Mouse (Mus musculus): ENCODE data around the gene Stpg2. TPM values are rescaled to one million over a fixed set of nuclear protein-coding genes. Genes with fewer than 3 reads are reported as not detected.
"Not testable (repeated sequence)": the region's sequence is repeated elsewhere in the genome, so short reads cannot be mapped to it uniquely, and the experiment has no call there.

Stpg2 gene
- polyA plus RNA-seq, 1 experiment from 2014 or later = not detected

GRCm38 (mm10) chr3:139226811-139227210, 21.3 kb downstream of the Stpg2 start:
- no peaks in the 10 kb centered on the region for H3K36me3 ChIP-seq
- no peaks in the 10 kb centered on the region for H3K9me3 ChIP-seq
- ATAC-seq (ENCODE audit: insufficient read depth, low FRiP score, low read depth) = no peak
- no peak overlapping the region for H3K4me2 ChIP-seq
- WGBS = 63% methylated on average over 4 of the region's 4 CpGs
- no peak overlapping the region for H3K9ac ChIP-seq
- no peaks in the 10 kb centered on the region for H3K27me3 ChIP-seq (replicated peaks)
- no peak overlapping the region for H3K27ac ChIP-seq
- H3K4me3 ChIP-seq (replicated peaks) = no peak overlapping the region
- no peaks in the 10 kb centered on the region for H3K4me1 ChIP-seq

DNA sequence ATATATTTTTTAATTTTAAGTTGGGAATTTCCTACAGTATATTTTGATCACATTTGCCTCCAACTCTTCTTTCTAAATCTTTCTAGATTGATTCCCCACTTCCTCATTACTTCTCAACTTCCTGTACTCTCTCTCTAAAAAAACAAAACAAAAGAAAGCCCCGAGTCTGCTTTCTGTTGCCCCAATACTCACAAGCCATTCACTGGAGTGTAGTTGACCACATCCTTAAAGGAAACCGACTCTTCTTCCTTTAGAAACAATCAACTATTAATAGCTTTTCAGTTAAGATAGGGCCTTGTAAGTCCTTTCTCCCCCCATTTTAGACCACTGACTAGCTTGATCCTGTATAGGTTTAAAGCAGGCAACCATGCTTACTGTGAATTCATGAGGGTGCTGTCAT, 39.7 kb downstream of the Stpg2 start:
- 60% methylated on average over 2 of the region's 2 CpGs for WGBS

DNA sequence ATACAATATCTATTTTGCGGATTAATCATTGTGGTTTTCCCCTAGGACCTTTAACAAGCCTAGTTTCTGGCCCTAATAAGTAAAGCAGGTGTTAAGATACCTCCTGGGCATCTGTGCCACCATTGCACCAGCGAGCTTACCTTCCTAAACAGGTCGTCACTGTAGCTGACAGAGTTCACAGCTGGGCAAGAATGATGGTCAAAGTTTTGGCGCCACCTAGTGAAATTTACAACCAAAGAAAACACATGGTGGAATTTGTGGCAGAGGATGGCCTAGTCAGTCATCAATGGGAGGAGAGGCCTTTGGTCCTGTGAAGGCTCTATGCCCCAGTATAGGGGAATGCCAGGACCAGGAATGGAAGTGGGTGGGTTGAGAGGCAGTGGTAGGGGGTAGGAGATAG, 41.0 kb downstream of the Stpg2 start:
- H3K27ac ChIP-seq = no peak overlapping the region
- H3K9ac ChIP-seq = no peak overlapping the region
- no peaks in the 10 kb centered on the region for H3K9me3 ChIP-seq
- H3K36me3 ChIP-seq = no peaks in the 10 kb centered on the region
- H3K4me1 ChIP-seq = no peaks in the 10 kb centered on the region
- H3K4me2 ChIP-seq = no peak overlapping the region
- H3K4me3 ChIP-seq (replicated peaks) = no peak overlapping the region
- 52% methylated on average over 4 of the region's 4 CpGs for WGBS
- H3K27me3 ChIP-seq (replicated peaks) = no peaks in the 10 kb centered on the region
- ATAC-seq (ENCODE audit: insufficient read depth, low FRiP score, low read depth) = no peak

More for the DNA sequence above, 39.7 kb downstream of the Stpg2 start:
- Histone ChIP-seq H3K4me1 (no peaks in the 10 kb centered on the region), H3K27ac (no peak overlapping the region), H3K27me3 (replicated peaks) (no peaks in the 10 kb centered on the region), H3K9ac (no peak overlapping the region), H3K4me3 (replicated peaks) (no peak overlapping the region), H3K4me2 (no peak overlapping the region), H3K9me3 (no peaks in the 10 kb centered on the region), H3K36me3 (no peaks in the 10 kb centered on the region)
- no peak for ATAC-seq (ENCODE audit: insufficient read depth, low FRiP score, low read depth)

DNA sequence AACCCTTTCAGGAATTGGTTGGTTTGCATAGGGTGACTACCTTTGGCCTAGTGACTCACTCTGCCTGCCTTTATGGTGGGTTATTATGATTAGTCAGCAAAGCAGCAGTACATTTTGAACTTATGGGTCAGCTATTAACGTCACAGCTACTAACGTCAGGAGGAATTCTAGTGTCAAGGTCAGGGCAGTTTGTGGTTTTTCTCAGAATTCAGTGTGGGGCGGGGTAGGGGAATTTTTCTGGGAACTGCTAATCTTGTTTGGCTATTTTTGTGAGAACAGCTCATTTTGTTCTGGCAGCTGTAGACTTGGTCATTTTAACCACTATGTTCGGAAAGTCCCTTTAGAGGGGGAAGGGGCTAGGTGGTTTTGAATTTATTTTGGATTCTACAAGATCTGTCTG, 56.9 kb downstream of the Stpg2 start:
- not testable (repeated sequence) for H3K36me3 ChIP-seq; H3K4me1 ChIP-seq; H3K4me2 ChIP-seq; H3K9me3 ChIP-seq; H3K27me3 ChIP-seq (replicated peaks); H3K9ac ChIP-seq; H3K4me3 ChIP-seq (replicated peaks); ATAC-seq (ENCODE audit: insufficient read depth, low FRiP score, low read depth); H3K27ac ChIP-seq
- 60% methylated on average over 4 of the region's 4 CpGs for WGBS

DNA sequence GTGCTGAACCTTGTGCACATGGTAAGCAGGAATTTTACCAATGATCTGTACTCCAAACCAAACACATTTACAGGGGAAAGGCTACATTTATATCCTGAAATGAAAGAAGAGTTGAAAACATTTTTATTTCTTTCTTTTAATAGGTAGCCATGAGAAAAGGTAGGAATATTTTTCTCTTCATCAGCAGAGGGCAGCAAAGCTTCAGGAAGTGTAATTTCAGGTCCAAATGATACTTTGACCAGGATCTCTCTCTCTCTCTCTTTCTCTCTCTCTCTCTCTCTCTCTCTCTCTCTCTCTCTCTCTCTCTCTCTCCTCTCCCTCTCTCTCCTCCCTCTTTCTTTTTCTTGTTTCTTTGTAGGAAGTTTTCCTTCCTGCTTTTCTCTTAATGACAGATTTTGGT, 92.4 kb downstream of the Stpg2 start:
- H3K27ac ChIP-seq = no peak overlapping the region
- no peaks in the 10 kb centered on the region for H3K9me3 ChIP-seq
- H3K4me2 ChIP-seq = no peak overlapping the region
- no peak overlapping the region for H3K9ac ChIP-seq
- no peaks in the 10 kb centered on the region for H3K4me1 ChIP-seq
- no peak for ATAC-seq (ENCODE audit: insufficient read depth, low FRiP score, low read depth)
- H3K27me3 ChIP-seq (replicated peaks) = no peaks in the 10 kb centered on the region
- H3K36me3 ChIP-seq = no peaks in the 10 kb centered on the region
- H3K4me3 ChIP-seq (replicated peaks) = no peak overlapping the region

DNA sequence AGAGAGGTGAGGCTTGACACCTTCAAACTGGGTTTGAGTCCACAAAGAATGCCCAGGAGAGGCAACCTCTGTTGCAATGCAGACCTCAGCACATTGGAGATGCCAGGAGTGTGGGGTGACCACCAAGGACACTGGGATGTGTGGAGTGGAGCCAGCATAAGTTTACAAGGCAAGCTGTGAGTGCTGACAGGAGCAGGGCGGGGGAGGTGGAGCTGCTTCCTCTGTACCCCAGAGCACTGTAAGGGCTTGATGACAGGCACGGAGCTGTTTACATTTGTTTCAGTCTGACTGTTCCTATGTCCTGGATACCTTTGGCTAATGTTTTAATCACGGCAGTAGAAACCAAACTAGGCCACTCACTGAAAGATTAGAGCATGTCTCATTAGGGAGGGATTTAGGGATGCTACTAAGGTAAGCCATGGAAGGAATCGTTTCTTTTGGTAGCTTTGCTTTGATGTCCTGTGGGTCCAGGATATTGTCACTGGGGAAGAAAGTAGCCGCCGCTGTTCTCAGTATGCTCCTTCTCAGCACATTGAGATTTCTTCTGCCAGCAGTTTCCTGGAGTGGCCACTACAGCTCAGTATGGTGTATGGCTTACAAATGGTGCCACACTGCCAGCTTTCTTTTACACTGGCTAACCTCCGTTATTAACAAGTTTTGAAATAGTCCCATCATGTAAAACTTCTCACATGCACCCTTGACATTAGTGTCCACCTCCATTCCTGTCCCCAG, 102.8 kb downstream of the Stpg2 start:
- Histone ChIP-seq H3K9me3 (no peaks in the 10 kb centered on the region), H3K27ac (no peak overlapping the region), H3K36me3 (no peaks in the 10 kb centered on the region), H3K4me3 (replicated peaks) (no peak overlapping the region), H3K27me3 (replicated peaks) (no peaks in the 10 kb centered on the region), H3K4me1 (no peaks in the 10 kb centered on the region), H3K4me2 (no peak overlapping the region), H3K9ac (no peak overlapping the region)
- 44% methylated on average over 7 of the region's 7 CpGs for WGBS
- ATAC-seq (ENCODE audit: insufficient read depth, low FRiP score, low read depth) = no peak

- Histone ChIP-seq H3K9me3 (no peaks in the 10 kb centered on the region), H3K9ac (no peak overlapping the region), H3K27me3 (replicated peaks) (no peaks in the 10 kb centered on the region), H3K4me1 (no peaks in the 10 kb centered on the region), H3K4me3 (replicated peaks) (no peak overlapping the region), H3K27ac (no peak overlapping the region), H3K36me3 (no peaks in the 10 kb centered on the region), H3K4me2 (no peak overlapping the region)
- ATAC-seq (ENCODE audit: insufficient read depth, low FRiP score, low read depth) = no peak
- 84% methylated on average over 2 of the region's 2 CpGs for WGBS
Measured at GRCm38 (mm10) chr3:139311721-139312120, 106.2 kb downstream of the Stpg2 start.

- 83% methylated on average over 3 of the region's 3 CpGs for WGBS
- no peak for ATAC-seq (ENCODE audit: insufficient read depth, low FRiP score, low read depth)
Measured at GRCm38 (mm10) chr3:139380494-139380893, 175.0 kb downstream of the Stpg2 start.

GRCm38 (mm10) chr3:139397077-139397865, 191.8 kb downstream of the Stpg2 start:
- no peaks in the 10 kb centered on the region for H3K4me1 ChIP-seq
- H3K9ac ChIP-seq = no peak overlapping the region
- H3K27me3 ChIP-seq (replicated peaks) = no peaks in the 10 kb centered on the region
- H3K36me3 ChIP-seq = no peaks in the 10 kb centered on the region
- peak overlapping the region; percentile 16; the same call in 1 of the 2 replicates for H3K4me2 ChIP-seq
- H3K27ac ChIP-seq = no peak overlapping the region
- peak; percentile 79; the same call in 1 of the 2 replicates for ATAC-seq (ENCODE audit: insufficient read depth, low FRiP score, low read depth)
- H3K4me3 ChIP-seq (replicated peaks) = no peak overlapping the region
- no peaks in the 10 kb centered on the region for H3K9me3 ChIP-seq
- whole genome bisulfite sequencing = 29% methylated on average over 9 of the region's 9 CpGs

More at GRCm38 (mm10) chr3:139380494-139380893, 175.0 kb downstream of the Stpg2 start:
- H3K4me1 ChIP-seq = no peaks in the 10 kb centered on the region
- H3K9ac ChIP-seq = no peak overlapping the region
- no peaks in the 10 kb centered on the region for H3K9me3 ChIP-seq
- no peak overlapping the region for H3K27ac ChIP-seq
- H3K36me3 ChIP-seq = no peaks in the 10 kb centered on the region
- H3K4me3 ChIP-seq (replicated peaks) = no peak overlapping the region
- no peak overlapping the region for H3K4me2 ChIP-seq
- no peaks in the 10 kb centered on the region for H3K27me3 ChIP-seq (replicated peaks)

GRCm38 (mm10) chr3:139404673-139405072, 199.2 kb downstream of the Stpg2 start:
- H3K4me1 ChIP-seq = no peaks in the 10 kb centered on the region
- H3K9me3 ChIP-seq = no peaks in the 10 kb centered on the region
- no peak overlapping the region for H3K4me3 ChIP-seq (replicated peaks)
- H3K27ac ChIP-seq = no peak overlapping the region
- no peaks in the 10 kb centered on the region for H3K36me3 ChIP-seq
- no peak overlapping the region for H3K9ac ChIP-seq
- no peaks in the 10 kb centered on the region for H3K27me3 ChIP-seq (replicated peaks)
- 75% methylated on average over 3 of the region's 3 CpGs for WGBS
- H3K4me2 ChIP-seq = no peak overlapping the region
- ATAC-seq (ENCODE audit: insufficient read depth, low FRiP score, low read depth) = no peak

- Histone ChIP-seq H3K4me1 (no peaks in the 10 kb centered on the region), H3K9me3 (no peaks in the 10 kb centered on the region), H3K4me3 (replicated peaks) (no peak overlapping the region), H3K27me3 (replicated peaks) (no peaks in the 10 kb centered on the region), H3K9ac (no peak overlapping the region), H3K27ac (no peak overlapping the region), H3K36me3 (no peaks in the 10 kb centered on the region), H3K4me2 (no peak overlapping the region)
- no peak for ATAC-seq (ENCODE audit: insufficient read depth, low FRiP score, low read depth)
- WGBS = 77% methylated on average over 5 of the region's 5 CpGs
Measured at GRCm38 (mm10) chr3:139419142-139419541, 213.6 kb downstream of the Stpg2 start.

GRCm38 (mm10) chr3:139442170-139442569, 236.7 kb downstream of the Stpg2 start:
- no peak overlapping the region for H3K4me3 ChIP-seq (replicated peaks)
- H3K27ac ChIP-seq = no peak overlapping the region
- H3K27me3 ChIP-seq (replicated peaks) = no peaks in the 10 kb centered on the region
- no peaks in the 10 kb centered on the region for H3K9me3 ChIP-seq
- WGBS = 80% methylated on average over 7 of the region's 7 CpGs
- no peak overlapping the region for H3K4me2 ChIP-seq
- H3K9ac ChIP-seq = no peak overlapping the region
- ATAC-seq (ENCODE audit: insufficient read depth, low FRiP score, low read depth) = no peak
- H3K36me3 ChIP-seq = no peaks in the 10 kb centered on the region
- no peaks in the 10 kb centered on the region for H3K4me1 ChIP-seq

Data from stomach, embryonic 15.5 days (tissue).